Mouse (Mus musculus): ENCODE results near the gene Vstm2l.

Gene Vstm2l

DNA sequence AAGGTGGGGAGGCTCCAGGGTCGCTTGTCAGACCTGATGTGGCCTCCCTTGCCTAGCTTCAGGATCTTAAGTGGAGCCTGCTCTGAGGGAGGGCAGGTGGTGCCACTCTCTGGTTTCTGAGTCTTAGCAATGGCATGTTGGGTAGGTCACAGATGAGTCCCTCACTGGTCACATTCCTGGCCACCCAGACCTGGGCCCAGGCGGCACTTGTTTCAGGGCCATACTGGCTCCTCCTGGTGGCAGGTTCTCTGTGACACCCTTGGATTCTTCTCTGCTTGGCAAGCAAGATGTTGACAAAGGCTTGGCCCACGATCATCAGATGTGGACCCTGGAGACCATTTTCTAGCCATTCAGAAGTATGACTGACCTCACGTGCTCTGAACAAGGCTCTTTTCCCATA, 18.2 kb downstream of the Vstm2l start:
- no peak for DNase-seq (ENCODE audit: low read depth, low spot score)

GRCm38 (mm10) chr2:157935444-157936171, 21.2 kb downstream of the Vstm2l start:
- DNase-seq (ENCODE audit: low read depth, low spot score): no peak

GRCm38 (mm10) chr2:157936676-157937075, 22.2 kb downstream of the Vstm2l start:
- peak; percentile 66 for DNase-seq (ENCODE audit: low read depth, low spot score)

DNA sequence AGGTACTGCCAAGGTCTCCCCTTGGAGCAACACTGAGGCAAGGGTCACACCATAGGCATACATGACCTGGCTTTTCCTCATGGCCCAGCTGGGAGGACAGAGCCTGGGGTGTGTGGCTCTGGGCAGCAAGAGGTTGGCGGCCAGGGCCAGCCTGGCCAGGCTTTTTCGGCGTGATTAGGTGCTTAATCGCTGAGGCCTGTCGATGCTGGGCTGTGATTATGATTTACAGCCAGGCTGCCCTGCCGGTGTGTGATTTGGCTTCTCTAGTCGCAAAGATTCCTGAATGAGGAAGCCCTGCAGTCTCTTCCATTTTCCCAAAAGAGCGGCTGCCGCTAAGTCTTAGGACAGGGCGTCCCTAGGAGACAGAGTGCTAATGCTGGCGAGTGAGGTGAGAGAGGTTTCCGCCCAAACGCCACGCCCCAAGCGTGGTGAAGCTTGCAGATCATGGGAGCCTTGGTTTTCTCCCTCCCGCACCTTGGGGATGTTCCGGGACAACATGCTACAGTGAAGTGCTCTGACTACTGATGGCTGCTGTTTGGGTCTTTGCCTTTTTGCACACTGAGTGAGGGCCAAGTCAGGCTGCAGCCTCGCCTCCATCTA, 26.2 kb downstream of the Vstm2l start:
- DNase-seq (ENCODE audit: low read depth, low spot score): peak; percentile 70

DNA sequence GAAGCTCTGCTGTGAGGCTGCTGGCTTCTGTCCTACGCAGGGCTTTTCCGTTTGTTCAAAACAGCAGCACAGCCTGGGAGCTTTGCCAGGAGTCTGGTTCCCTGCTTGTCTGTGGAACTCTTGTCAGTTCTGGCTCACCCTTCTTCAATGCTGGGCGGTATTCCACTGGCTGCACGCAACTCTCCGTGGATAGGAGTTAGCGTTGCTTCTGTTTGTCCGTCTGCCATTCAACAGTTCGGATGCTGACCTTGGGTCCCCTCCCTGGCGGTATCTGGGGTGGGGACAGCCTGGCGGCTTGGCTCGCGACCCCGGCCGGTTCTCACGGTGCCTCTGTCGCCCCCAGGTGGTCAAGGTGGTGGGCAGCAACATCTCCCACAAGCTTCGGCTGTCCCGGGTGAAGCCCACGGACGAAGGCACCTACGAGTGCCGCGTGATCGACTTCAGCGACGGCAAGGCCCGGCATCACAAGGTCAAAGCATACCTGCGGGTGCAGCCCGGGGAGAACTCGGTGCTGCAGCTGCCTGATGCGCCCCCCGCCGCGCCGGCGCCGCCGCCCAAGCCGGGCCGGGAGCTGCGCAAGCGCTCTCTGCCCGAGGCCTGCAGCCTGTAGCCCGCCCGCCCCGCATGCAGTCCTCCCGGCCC, 29.2 kb downstream of the Vstm2l start:
- peak; percentile 66 for DNase-seq (ENCODE audit: low read depth, low spot score)

- no peak for DNase-seq (ENCODE audit: low read depth, low spot score)
These were observed 29.9 kb downstream of the Vstm2l start for GRCm38 (mm10) chr2:157944156-157944893.

GRCm38 (mm10) chr2:157953978-157954377, 39.5 kb downstream of the Vstm2l start:
- no peak for DNase-seq (ENCODE audit: low read depth, low spot score)

GRCm38 (mm10) chr2:157957707-157958108, 43.3 kb downstream of the Vstm2l start:
- peak; percentile 89 for DNase-seq (ENCODE audit: low read depth, low spot score)

- DNase-seq (ENCODE audit: low read depth, low spot score): peak; percentile 68
These were observed 53.4 kb downstream of the Vstm2l start for GRCm38 (mm10) chr2:157967856-157968255.

GRCm38 (mm10) chr2:157970124-157970523, 55.7 kb downstream of the Vstm2l start:
- no peak for DNase-seq (ENCODE audit: low read depth, low spot score)

DNA sequence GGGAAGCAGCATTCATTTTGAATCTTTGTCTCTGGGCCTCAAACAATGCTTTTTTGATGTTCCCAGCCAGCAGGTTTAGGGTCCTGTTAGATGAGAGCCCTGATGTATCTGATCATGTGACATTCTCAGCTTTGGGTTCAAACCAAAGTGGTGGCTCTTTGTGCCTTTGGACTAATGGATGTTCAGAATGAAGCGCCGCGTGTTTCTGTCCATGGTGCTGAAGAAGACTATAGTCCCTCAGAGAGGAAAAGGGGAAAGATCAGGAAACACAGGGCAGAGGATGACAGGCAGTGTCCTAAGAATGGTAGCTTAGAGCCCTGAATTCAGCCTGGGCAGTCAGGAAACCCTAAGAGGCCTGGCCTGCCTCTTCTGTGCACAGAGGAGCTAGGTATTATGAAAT, 56.2 kb downstream of the Vstm2l start:
- DNase-seq (ENCODE audit: low read depth, low spot score): peak; percentile 86

DNA sequence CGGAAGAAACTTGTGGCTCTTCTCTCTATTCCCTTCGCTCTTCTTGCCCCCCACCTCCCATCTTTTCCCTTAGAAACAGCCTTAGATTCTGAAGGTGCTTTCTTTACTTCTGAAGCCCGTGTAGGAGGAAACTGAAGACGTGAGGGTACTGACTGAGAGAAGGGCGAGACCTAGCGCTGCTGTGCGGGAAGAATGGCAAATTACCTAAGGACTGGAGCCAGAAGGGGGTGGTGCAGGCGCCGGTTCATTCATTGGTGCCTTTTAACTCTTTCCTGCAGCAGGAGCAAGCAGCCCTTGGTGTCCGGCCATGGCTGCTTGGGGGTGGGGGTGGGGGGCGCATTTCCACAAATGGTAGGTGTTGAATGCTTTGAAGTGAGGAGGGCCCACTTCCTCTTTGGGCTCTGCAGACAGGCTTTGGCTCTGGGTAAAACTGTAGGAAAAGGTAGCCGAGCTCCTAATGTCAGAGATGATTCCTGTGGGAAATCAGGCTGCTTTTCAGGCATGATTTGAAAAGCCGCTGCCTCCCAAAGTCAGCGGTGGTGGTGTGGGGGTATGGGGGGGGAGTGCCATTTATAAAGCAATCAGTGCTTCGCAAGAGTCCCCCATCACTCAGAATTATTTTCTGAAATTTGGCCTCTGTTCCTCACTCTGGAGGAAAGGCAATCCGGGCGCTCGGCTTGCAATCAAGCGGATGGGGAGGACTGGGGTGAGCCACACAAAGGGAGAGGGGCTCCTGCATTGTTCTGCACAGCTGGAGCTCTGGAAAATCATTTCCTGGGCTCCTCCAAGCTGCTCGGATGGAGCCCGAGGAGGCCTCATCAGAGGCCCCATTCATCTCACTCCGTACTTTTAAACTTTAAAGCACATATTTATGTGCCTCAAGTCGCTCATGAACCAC, 60.4 kb downstream of the Vstm2l start:
- DNase-seq (ENCODE audit: low read depth, low spot score): peak; percentile 33

DNA sequence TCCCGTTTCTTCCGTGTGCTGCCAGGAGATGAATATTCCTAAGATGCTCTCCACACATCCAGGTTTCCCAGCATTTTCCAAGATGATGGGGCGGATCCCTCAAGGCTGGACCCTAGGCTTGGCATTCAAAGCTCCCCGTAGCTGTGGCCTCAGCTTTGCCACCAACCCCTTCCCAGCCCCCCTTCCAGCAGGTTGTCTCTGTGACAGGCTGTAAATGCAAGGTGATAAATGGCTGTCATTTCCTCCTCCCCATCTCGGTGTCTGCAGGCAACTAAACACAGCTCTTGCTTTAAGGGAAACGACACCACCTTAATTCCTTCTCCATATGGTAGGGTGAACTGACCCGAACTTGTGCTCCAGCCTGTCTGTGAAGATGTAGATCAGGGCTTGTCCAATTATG, 61.1 kb downstream of the Vstm2l start:
- no peak for DNase-seq (ENCODE audit: low read depth, low spot score)

GRCm38 (mm10) chr2:157979241-157979640, 64.8 kb downstream of the Vstm2l start:
- no peak for DNase-seq (ENCODE audit: low read depth, low spot score)

DNA sequence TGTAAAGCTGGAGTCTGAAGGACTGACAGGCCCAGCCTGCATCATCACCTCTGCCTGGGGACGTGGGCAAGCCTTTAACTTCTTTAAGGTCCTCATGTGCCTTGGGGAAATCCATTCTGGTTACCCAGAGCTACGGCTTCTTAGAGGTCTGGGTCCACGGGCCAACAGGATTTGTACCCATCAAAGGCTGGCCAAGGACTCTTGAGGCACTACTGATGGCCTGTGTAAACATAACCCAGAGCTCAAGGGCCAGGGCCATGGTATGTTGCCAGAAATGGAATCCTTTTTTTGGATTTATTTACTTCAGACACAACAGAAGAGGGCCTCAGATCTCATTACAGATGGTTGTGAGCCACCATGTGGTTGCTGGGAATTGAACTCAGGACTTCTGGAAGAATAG, 68.3 kb downstream of the Vstm2l start:
- no peak for DNase-seq (ENCODE audit: low read depth, low spot score)

- no peak for DNase-seq (ENCODE audit: low read depth, low spot score)
These were observed 68.8 kb downstream of the Vstm2l start for GRCm38 (mm10) chr2:157983276-157983675.

DNA sequence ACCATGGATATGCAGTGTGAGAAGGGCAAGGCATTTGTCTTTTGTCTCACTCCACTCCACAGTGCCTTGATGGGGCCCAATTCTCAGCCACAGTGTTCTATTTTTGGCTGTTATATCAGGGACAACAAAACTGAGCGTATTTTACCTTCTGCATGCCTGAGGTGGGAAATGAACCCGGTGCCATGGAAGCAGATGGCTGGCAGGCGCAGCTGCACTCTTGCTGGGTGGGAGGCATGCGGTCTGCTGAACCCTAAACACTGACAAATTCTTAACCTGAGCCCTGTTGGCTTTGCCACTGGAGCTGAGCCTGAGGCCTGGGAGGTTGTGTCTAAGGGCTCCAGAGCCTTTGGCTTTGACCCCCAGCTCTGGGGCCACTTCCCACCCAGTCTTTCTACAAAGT, 71.2 kb downstream of the Vstm2l start:
- no peak for DNase-seq (ENCODE audit: low read depth, low spot score)

- no peak for DNase-seq (ENCODE audit: low read depth, low spot score)
These were observed 71.8 kb downstream of the Vstm2l start for GRCm38 (mm10) chr2:157986235-157986634.

- no peak for DNase-seq (ENCODE audit: low read depth, low spot score)
These were observed 74.2 kb downstream of the Vstm2l start for GRCm38 (mm10) chr2:157988416-157989190.

DNA sequence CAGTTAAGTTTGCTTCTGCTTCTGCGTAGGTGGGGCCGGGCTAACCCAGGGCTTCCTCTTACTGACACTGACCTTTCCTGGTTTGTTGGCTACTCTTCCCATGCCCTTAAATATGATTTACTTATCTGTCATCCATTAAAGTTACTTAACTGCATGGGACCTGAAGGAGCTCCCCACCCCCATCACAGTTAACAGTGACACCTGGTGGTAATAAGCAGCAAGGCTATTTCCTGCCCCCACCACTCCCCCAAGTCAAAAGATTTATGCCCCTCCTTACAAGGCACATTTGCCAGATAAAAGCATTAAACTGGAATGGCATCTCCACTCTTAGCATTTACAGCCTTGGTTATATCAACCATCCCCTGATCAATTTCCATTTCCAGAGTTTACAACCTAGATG, 75.5 kb downstream of the Vstm2l start:
- peak; percentile 42 for DNase-seq (ENCODE audit: low read depth, low spot score)
